Mouse (Mus musculus) liver, adult 2 months (tissue): ENCODE data around the gene Dgki. TPM values are rescaled to one million over a fixed set of nuclear protein-coding genes. Genes with fewer than 3 reads are reported as not detected.

ENCODE experiments used
- DNase-seq: peaks from one replicate; pipeline ENCODE4 v3.0.0-alpha.2; 2011; ENCODE audit warnings: low read depth, low spot score; ENCODE audit errors: extremely low read depth
- H3K27ac ChIP-seq: fragments of 200-500 bp; replicated peaks from 2 replicates; pipeline ENCODE4 v1.5.1; 2012; ENCODE audit warnings: low read depth, mild to moderate bottlenecking, control low read depth, inconsistent platforms, low read length; ENCODE audit not compliant: insufficient read depth
- H3K27me3 ChIP-seq: fragments of 200-500 bp; 2 replicates; pipeline ENCODE4 v1.6.1; 2012; ENCODE audit warnings: mild to moderate bottlenecking, moderate library complexity, low read length, inconsistent platforms; ENCODE audit not compliant: control insufficient read depth, insufficient read depth
- H3K36me3 ChIP-seq: fragments of 200-500 bp; 2 replicates; pipeline ENCODE4 v1.6.1; 2012; ENCODE audit warnings: low read length, inconsistent platforms; ENCODE audit not compliant: control insufficient read depth, insufficient read depth
- H3K4me1 ChIP-seq: fragments of 200-500 bp; 2 replicates; pipeline ENCODE4 v1.6.1; 2011; ENCODE audit warnings: low read length; ENCODE audit not compliant: control insufficient read depth, insufficient read depth
- H3K4me3 ChIP-seq: fragments of 200-500 bp; 2 replicates; pipeline ENCODE4 v1.5.1; 2011; ENCODE audit warnings: low read depth, mild to moderate bottlenecking, control low read depth, low read length, moderate library complexity; ENCODE audit not compliant: insufficient read depth
- H3K79me2 ChIP-seq: fragments of 200-500 bp; 2 replicates; pipeline ENCODE4 v1.6.1; 2012; ENCODE audit warnings: inconsistent platforms, mild to moderate bottlenecking, low read length, moderate library complexity; ENCODE audit not compliant: control insufficient read depth, insufficient read depth
- H3K9ac ChIP-seq: fragments of 200-500 bp; 2 replicates; pipeline ENCODE4 v1.6.1; 2012; ENCODE audit warnings: low read depth, mild to moderate bottlenecking, control low read depth, inconsistent platforms, low read length
- CTCF ChIP-seq: fragments of 200-500 bp; IDR thresholded peaks from 2 replicates; pipeline ENCODE4 v1.5.1; 2011; ENCODE audit warnings: low read depth, low read length, control low read depth
- POLR2A ChIP-seq: fragments of 200-500 bp; IDR thresholded peaks from 2 replicates; pipeline ENCODE4 v1.6.1; 2011; ENCODE audit warnings: low read length, control low read depth; ENCODE audit not compliant: insufficient read depth; ENCODE audit errors: extremely low read depth
- WGBS: fragments of 180-500 bp; shearing (Covaris S2); methylation state at CpG from one replicate; pipeline ENCODE4 v1.1.7; 2018; 5-methylcytosine and 5-hydroxymethylcytosine counted together
- polyA plus RNA-seq: library from polyadenylated mRNA; depleted of rRNA; stranded (reverse); fragments of >200 nt; gene quantifications from 2 replicates; pipeline ENCODE4 v1.2.3, GENCODE M21; 2012
- total RNA-seq: library from RNA; depleted of rRNA; stranded (reverse); fragments of >200 nt; gene quantifications from 2 replicates; pipeline ENCODE4 v1.2.3, GENCODE M21; 2014

The Dgki gene
- total and polyA plus RNA-seq, 2 experiments: 0.09 TPM; not detected in 1

DNA sequence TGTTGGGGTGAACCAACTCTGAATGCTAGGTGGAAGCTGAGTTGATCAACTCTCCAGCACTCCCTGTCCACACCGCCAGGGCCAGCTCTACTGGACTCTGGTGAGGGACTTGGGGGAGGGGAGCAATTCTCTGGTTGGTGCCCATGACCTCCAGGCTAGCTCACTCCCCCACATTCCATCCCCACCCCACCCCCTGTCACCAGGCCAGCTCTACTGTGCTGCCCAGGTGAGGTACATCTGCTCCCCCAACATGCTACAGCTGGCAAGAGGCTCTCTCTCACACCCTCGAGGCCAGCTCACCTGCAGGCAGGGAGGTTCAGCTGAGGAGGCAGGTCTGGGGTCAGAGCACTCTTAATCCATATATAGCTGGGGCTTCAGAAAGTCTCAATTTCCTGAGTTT, 63.1 kb downstream of the Dgki start:
- DNase-seq: no peak
- Histone ChIP-seq H3K36me3 (no peaks in the 10 kb centered on the region), H3K4me1 (no peaks in the 10 kb centered on the region), H3K27me3 (no peaks in the 10 kb centered on the region), H3K9ac (no peak overlapping the region), H3K79me2 (no peaks in the 10 kb centered on the region), H3K4me3 (no peak overlapping the region), H3K27ac (no peak overlapping the region)
- WGBS: 64% methylated on average over 2 of the region's 2 CpGs
- TF ChIP-seq CTCF (no peak), POLR2A (no peak)

DNA sequence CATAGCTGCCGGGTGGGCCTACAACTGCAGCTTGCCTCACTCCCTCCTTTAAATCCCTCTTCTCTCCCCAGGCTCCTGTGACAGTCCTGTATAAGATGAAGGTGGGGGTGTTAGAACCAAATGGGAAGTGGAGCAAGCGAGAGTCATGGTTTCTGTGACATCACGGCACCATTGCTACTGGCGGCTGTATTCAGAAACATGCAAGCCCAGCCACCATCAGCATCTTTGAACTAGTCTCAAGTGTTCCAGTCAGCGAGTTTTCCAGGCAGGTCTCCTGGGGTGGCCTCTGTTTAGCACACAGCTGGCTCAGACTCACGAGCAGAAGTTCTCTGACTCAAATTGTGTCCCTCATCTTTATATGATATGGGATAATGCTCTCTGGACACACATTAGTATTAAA, 68.8 kb downstream of the Dgki start:
- no peak overlapping the region for H3K27ac ChIP-seq
- H3K79me2 ChIP-seq: no peaks in the 10 kb centered on the region
- no peak overlapping the region for H3K9ac ChIP-seq
- no peak for DNase-seq
- H3K36me3 ChIP-seq: no peaks in the 10 kb centered on the region
- TF ChIP-seq POLR2A (no peak), CTCF (no peak)
- WGBS: 69% methylated on average over 6 of the region's 6 CpGs
- no peaks in the 10 kb centered on the region for H3K27me3 ChIP-seq
- no peaks in the 10 kb centered on the region for H3K4me1 ChIP-seq
- no peak overlapping the region for H3K4me3 ChIP-seq

DNA sequence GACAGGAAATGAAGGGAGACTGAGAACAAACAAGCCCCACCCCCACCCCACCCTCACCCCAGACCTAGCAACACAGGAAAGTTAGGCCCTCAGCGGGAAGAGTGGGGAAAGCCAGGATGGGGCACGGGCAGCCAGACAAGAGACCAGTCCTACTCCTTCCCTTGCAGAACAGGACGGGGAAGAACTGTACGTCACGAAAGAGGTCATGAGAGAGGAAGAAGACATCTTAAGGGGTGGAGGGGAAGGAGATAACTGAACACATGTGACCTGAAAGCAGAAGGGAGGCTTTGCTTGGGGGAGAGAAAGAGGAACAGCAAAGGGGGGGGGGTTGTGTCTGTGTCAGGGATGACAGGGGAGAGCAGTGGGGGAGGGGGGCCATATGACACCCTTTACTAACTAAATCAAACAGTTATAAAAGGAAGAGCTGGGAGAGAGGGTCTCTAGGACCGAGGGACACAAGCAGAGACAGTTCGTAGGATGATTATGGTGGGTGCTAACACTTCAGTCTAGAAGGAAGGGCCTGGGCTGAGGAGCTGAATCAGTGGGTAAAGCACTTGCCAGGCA, 77.0 kb downstream of the Dgki start:
- no peaks in the 10 kb centered on the region for H3K79me2 ChIP-seq
- no peaks in the 10 kb centered on the region for H3K27me3 ChIP-seq
- peak; percentile 44 for DNase-seq
- 50% methylated on average over 7 of the region's 7 CpGs for WGBS
- H3K4me3 ChIP-seq: no peak overlapping the region
- TF ChIP-seq CTCF (no peak), POLR2A (no peak)
- no peaks in the 10 kb centered on the region for H3K36me3 ChIP-seq
- H3K9ac ChIP-seq: no peak overlapping the region
- H3K27ac ChIP-seq: no peak overlapping the region
- H3K4me1 ChIP-seq: no peaks in the 10 kb centered on the region

DNA sequence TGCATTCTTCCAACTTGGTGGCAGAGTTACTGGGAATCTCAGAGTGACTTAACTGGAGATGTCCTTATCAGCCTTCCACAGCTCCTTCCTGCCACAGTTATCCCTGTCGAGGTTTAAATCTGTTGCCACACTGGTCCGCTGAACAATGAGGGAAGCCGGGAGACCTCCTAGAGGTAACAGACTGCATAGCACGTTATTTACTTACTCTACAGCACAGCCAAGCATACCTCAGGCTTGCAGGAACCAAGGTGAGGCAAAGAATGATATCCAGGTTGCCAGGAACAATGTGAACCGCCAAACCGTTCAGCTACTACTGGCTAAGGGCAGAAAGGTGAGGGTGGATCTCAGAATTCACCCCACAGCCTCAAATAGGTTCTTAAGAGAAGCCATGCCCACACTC, 78.0 kb downstream of the Dgki start:
- H3K4me1 ChIP-seq: no peaks in the 10 kb centered on the region
- WGBS: 35% methylated on average over 6 of the region's 6 CpGs
- no peaks in the 10 kb centered on the region for H3K27me3 ChIP-seq
- DNase-seq: no peak
- TF ChIP-seq POLR2A (no peak), CTCF (no peak)
- H3K9ac ChIP-seq: no peak overlapping the region
- no peaks in the 10 kb centered on the region for H3K79me2 ChIP-seq
- no peaks in the 10 kb centered on the region for H3K36me3 ChIP-seq
- H3K27ac ChIP-seq: no peak overlapping the region
- H3K4me3 ChIP-seq: no peak overlapping the region

DNA sequence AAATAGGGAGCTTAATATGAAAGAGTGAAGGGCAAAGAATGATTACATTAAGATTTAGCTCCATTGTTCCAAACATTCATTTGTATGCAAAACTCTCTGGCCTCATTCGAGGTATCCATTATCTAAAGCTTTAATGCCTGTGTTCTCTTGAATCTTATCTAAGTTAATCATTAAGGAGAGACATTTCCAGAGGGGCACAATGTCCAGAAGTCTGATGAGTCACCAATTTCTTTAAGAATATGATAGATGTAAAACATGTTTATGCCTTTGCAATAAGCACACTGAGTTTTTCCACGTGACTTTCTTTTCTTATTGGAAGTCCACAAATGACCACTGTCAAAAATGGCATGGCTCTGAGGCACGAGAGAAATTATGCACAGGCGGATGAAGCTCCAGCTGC, 80.9 kb downstream of the Dgki start:
- Histone ChIP-seq H3K27ac (no peak overlapping the region), H3K9ac (no peak overlapping the region), H3K27me3 (no peaks in the 10 kb centered on the region), H3K4me3 (no peak overlapping the region), H3K79me2 (no peaks in the 10 kb centered on the region), H3K4me1 (no peaks in the 10 kb centered on the region), H3K36me3 (no peaks in the 10 kb centered on the region)
- TF ChIP-seq POLR2A: no peak
- TF ChIP-seq CTCF: no peak
- DNase-seq: no peak
- WGBS: 67% methylated on average over 4 of the region's 4 CpGs

DNA sequence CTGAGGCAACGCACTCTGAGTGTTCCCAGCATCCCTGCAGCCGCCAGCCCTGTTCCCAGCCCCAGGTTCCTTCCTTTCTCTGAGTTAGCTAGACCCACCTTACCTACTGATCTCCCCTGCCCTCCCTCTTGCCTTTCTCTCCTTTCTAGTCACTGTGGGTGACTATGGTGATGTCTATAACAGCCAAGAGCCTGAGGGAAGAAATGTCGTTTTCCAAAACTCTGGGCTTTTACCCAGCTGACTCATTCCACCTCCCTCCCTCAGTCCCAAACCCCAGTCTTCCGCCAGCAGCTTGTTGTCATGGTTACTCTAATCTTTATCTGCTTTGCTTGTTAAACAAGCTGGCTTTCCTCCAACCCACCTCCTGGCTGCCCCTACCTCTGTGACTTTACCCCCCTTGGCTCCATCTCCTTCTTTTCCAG, 83.6 kb downstream of the Dgki start:
- no peak overlapping the region for H3K9ac ChIP-seq

More for the DNA sequence above, 83.6 kb downstream of the Dgki start:
- no peaks in the 10 kb centered on the region for H3K36me3 ChIP-seq
- no peak for DNase-seq
- H3K4me1 ChIP-seq: no peaks in the 10 kb centered on the region
- no peak overlapping the region for H3K27ac ChIP-seq
- 40% methylated on average over 4 of the region's 4 CpGs for WGBS
- no peak for TF ChIP-seq CTCF
- no peak for TF ChIP-seq POLR2A
- H3K4me3 ChIP-seq: no peak overlapping the region
- H3K79me2 ChIP-seq: no peaks in the 10 kb centered on the region
- no peaks in the 10 kb centered on the region for H3K27me3 ChIP-seq
